Mouse (Mus musculus): ENCODE measurements around the gene Sox6.

DNA sequence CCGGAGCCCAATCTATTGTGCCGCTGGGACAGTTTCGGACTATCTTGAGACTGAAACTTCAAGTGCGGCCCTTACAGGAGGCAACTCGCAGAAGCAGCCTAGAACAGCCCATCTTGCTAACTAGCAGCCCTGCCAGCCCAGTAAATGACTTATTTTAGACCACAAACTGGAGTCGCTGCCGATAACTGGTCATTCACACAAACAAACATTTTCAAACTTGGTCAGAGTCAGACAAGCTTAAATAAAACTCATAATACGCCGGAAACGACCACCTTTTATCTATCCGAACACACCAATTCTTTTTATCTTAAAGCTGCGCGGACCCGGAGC is 7.2 kb downstream of the Sox6 start:
- TF ChIP-seq CHD2 (IDR thresholded peaks at IDR 0.05; ENCODE audit: low read depth, low read length) (no peak), MAFK (IDR thresholded peaks at IDR 0.05; ENCODE audit: insufficient read depth, low read depth, low read length) (no peak), ZC3H11A (IDR thresholded peaks at IDR 0.05; ENCODE audit: borderline replicate concordance, low read depth, low read length) (no peak), ZNF384 (IDR thresholded peaks at IDR 0.05; ENCODE audit: low read depth, low read length) (no peak), HCFC1 (IDR thresholded peaks at IDR 0.05; ENCODE audit: borderline replicate concordance, insufficient read depth, low read length) (no peak)
